Mouse (Mus musculus) neural tube, embryonic 13.5 days (tissue): Measurements from ENCODE around the gene Phf20. TPM values are rescaled to one million over a fixed set of nuclear protein-coding genes. Genes with fewer than 3 reads are reported as not detected.

ENCODE experiments used
- ATAC-seq: fragments of 200-750 bp; cut with Nextera tagmentation; 2 replicates; pipeline ENCODE4 v1.8.0; 2017; ENCODE audit warnings: low read depth, mild to moderate bottlenecking, moderate TSS enrichment, moderate library complexity
- H3K27ac ChIP-seq: fragments of 300-500 bp; sonication (generic); replicated peaks from 2 replicates; pipeline ENCODE4 v1.5.1; 2015; ENCODE audit warnings: moderate library complexity, mild to moderate bottlenecking, inconsistent platforms
- H3K27me3 ChIP-seq: fragments of 300-500 bp; sonication (generic); 2 replicates; pipeline ENCODE4 v1.6.1; 2015; ENCODE audit warnings: mild to moderate bottlenecking, inconsistent platforms
- H3K36me3 ChIP-seq: fragments of 300-500 bp; sonication (generic); 2 replicates; pipeline ENCODE4 v1.6.1; 2015; ENCODE audit warnings: mild to moderate bottlenecking, inconsistent platforms
- H3K4me1 ChIP-seq: fragments of 300-500 bp; sonication (generic); replicated peaks from 2 replicates; pipeline ENCODE4 v1.6.1; 2015; ENCODE audit warnings: inconsistent platforms
- H3K4me2 ChIP-seq: fragments of 300-500 bp; sonication (generic); 2 replicates; pipeline ENCODE4 v1.6.1; 2015; ENCODE audit warnings: inconsistent platforms, mild to moderate bottlenecking, moderate library complexity
- H3K4me3 ChIP-seq: fragments of 300-500 bp; sonication (generic); 2 replicates; pipeline ENCODE4 v1.5.1; 2015; ENCODE audit warnings: mild to moderate bottlenecking, inconsistent platforms
- H3K9ac ChIP-seq: fragments of 300-500 bp; sonication (generic); 2 replicates; pipeline ENCODE4 v1.6.1; 2015; ENCODE audit warnings: moderate library complexity, mild to moderate bottlenecking, inconsistent platforms
- H3K9me3 ChIP-seq: fragments of 300-500 bp; sonication (generic); 2 replicates; pipeline ENCODE4 v1.6.1; 2016; ENCODE audit warnings: inconsistent platforms
- WGBS: fragments of 180-500 bp; shearing (Covaris S2); methylation state at CpG from one replicate; pipeline ENCODE4 v1.1.7; 2015; 5-methylcytosine and 5-hydroxymethylcytosine counted together
- microRNA-seq: library from miRNA; unstranded; fragments of <30 nt; microRNA quantifications from one replicate; pipeline ENCODE4, GENCODE M21; 2016
- polyA plus RNA-seq: library from polyadenylated mRNA; unstranded; fragments of >200 nt; fragmentation: Nextera tagmentation; extraction: Ambion mirVana; gene quantifications from 2 replicates; pipeline ENCODE4 v1.2.1, GENCODE M21; 2015

Gene Phf20
- polyA plus RNA-seq, 1 experiment from 2014 or later = 101 TPM

DNA sequence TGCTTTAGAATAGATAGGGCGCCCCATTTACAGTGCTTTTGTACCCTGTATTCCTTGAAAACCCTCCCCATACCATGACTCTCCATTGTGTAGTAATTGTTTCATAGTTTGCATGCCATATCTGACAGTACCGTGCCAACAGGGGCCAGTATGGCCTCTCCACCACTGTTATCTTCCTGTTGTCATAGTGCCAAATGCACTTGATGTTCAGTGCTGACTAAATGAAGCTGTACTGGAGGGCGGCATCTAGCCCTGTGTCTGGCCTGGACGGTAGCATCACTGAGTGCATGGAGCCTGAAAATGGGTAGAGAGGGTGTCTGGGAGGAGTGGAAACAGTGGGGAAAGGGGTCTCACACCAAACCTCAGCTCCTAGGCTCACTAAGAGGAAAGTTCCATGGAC is 143.8 kb downstream of the Phf20 start:
- Histone ChIP-seq H3K4me2 (no peak overlapping the region), H3K27me3 (no peaks in the 10 kb centered on the region), H3K9ac (no peak overlapping the region), H3K4me3 (no peak overlapping the region), H3K9me3 (no peaks in the 10 kb centered on the region), H3K27ac (no peak overlapping the region), H3K36me3 (no peaks in the 10 kb centered on the region), H3K4me1 (no peaks in the 10 kb centered on the region)
- WGBS = 87% methylated on average over 4 of the region's 4 CpGs
- no peak for ATAC-seq

DNA sequence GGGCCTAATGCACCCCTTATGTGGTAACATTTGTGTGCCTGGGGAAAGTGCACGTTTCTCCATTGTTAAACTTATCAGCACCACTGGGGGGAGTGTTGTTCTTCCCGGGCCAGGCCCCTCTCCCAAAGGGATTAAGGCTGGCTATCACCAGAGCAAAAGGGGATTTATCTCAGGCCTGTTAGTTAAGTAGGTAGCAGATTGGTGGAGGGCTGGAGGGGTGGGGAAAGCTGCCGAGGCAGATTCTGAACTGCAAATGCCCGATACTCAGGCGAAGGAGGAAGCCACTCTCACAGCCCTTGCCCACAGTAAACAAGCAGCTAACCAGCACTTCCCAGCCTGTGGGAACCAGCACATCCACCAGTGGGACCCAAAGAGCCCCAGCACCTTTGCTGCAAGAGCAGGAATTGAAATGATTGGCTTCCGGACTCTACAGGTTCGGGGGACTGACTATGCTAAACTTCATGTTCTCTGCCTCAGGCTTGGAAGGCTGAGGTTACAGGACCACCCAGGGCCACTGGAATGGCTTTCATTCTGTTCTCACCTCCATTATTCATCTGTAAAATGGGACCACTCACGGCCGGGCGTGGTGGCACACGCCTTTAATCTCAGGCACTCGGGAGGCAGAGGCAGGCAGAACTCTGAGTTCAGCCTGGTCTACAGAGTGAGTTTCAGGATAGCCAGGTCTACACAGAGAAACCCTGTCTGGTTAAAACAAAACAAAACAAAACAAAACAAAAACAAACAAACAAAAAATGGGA is 148.7 kb downstream of the Phf20 start:
- Histone ChIP-seq H3K4me2 (no peak overlapping the region), H3K9ac (no peak overlapping the region; the same call in 1 of the 2 replicates), H3K4me1 (0 out of 2 replicates have a peak, but pooled peaks cover 3% of the 10 kb centered on the region), H3K9me3 (no peaks in the 10 kb centered on the region), H3K27me3 (no peaks in the 10 kb centered on the region), H3K36me3 (no peaks in the 10 kb centered on the region), H3K4me3 (no peak overlapping the region), H3K27ac (no peak overlapping the region)
- 63% methylated on average over 12 of the region's 12 CpGs for WGBS
- no peak for ATAC-seq

DNA sequence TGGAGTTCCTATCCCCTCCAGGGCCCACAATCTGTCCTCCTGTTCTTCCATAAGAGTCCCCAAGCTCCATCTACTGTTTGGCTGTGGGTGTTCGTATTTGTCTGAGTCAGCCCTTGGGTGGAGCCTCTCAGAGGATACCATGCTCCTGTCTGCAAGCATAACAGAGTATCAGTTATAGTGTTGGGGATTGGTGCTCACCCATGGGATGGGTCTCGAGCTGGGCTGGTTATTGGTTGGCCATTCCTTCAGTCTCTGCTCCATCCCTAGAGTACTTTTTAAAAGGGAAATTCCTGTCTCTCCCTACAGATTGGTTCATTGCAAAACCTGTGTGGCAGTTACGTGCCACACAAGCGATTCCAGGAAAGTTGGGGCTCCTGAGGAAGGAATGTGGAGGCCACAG is 152.5 kb downstream of the Phf20 start:
- H3K27ac ChIP-seq = no peak overlapping the region
- H3K4me2 ChIP-seq = no peak overlapping the region
- no peak overlapping the region for H3K9ac ChIP-seq
- no peak for ATAC-seq
- H3K4me1 ChIP-seq = peaks cover 3% of the 10 kb centered on the region; the same call in 1 of the 2 replicates
- no peaks in the 10 kb centered on the region for H3K9me3 ChIP-seq
- H3K36me3 ChIP-seq = no peaks in the 10 kb centered on the region
- H3K27me3 ChIP-seq = no peaks in the 10 kb centered on the region
- H3K4me3 ChIP-seq = no peak overlapping the region
- WGBS = 81% methylated on average over 4 of the region's 4 CpGs

DNA sequence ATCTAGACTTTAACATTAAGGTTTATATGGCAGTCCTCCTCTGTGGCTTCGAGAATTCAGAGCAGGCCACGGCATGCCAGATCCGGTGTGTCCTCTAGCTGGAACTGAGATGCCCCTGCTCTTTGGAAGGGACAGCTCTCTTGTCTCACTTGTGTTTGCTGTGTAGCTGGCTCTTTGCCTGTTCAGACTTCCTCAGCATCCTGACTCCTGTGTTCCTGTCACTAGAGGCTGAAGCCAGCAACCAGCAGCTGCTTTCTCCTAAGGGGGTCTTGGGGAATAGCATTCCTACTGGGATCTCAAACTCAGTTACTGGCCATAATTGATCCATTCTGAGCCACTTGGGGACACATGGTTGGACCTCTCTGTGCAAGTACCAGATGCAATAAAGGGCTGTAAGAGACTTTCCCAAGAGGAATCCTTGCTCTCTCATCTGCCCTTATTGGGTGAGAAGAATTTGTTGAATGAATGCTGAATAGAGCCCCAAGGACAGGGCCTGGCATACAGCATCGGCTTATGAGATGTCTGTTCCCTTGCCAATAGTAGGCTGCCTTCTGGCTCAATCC is 153.1 kb downstream of the Phf20 start:
- H3K9me3 ChIP-seq = no peaks in the 10 kb centered on the region
- H3K27me3 ChIP-seq = no peaks in the 10 kb centered on the region
- no peak overlapping the region for H3K27ac ChIP-seq
- H3K4me1 ChIP-seq = peaks cover 3% of the 10 kb centered on the region; the same call in 1 of the 2 replicates
- ATAC-seq = no peak
- WGBS = 74% methylated on average over 4 of the region's 4 CpGs
- no peak overlapping the region for H3K4me3 ChIP-seq
- no peak overlapping the region for H3K9ac ChIP-seq
- H3K4me2 ChIP-seq = no peak overlapping the region
- no peaks in the 10 kb centered on the region for H3K36me3 ChIP-seq

DNA sequence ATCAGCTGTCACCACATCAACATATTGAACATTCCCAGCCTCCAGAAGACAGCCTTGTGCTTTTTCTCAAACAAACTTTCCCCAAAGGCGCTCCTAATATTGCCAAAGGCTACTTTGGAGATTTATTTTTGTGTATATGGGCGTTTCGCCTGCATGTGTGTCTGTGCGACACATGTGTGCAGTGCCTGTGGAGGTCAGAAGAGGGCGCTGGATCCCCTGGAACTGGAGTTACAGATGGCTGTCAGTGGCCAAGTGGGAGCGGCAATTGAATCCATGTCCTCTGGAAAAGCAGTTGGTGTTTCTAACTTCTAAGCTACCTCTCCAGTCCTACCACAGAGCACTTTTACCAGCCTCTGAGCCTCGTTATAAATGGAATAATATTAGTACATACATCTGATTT is 155.0 kb downstream of the Phf20 start:
- WGBS = 82% methylated on average over 7 of the region's 7 CpGs
- Histone ChIP-seq H3K27ac (no peak overlapping the region), H3K4me2 (no peak overlapping the region), H3K4me1 (peaks cover 7% of the 10 kb centered on the region), H3K9me3 (no peaks in the 10 kb centered on the region), H3K36me3 (no peaks in the 10 kb centered on the region), H3K27me3 (no peaks in the 10 kb centered on the region), H3K4me3 (no peak overlapping the region), H3K9ac (no peak overlapping the region)
- ATAC-seq = no peak

DNA sequence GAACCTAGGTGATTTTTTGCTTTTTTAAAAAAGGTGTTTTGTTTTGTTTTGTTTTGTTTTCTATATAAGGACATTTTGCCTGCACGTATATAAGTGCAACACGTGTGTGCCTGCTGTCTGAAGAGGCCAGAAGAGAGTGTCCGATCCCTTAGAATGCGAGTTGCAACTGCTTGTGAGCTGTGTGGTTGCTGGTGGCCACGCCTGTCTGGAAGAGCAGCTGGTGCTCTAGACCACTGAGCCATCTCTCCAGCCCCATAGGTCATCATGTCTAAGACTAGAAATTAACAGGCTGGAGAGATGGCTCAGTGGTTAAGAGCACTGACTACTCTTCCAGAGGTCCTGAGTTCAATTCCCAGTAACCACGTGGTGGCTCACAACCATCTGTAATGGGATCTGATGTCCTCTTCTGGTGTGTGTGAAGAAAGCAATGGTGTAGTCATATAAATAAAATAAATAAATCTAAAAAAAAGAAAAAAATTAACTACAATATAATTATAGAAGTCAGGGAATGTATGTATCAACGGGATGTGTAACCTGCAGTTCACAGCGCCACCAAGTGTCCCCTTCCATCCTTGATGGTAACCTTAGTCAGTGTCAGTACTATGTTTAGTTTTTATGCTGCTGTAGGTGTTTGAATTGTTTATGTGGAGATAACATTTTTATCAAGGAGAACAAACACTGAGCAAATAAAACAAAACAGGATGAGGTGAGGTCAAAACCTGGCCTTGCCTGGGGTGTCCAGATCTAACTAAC is 156.3 kb downstream of the Phf20 start:
- no peaks in the 10 kb centered on the region for H3K27me3 ChIP-seq
- H3K4me2 ChIP-seq = no peak overlapping the region
- no peaks in the 10 kb centered on the region for H3K9me3 ChIP-seq
- no peak overlapping the region for H3K4me3 ChIP-seq
- ATAC-seq = no peak
- H3K36me3 ChIP-seq = no peaks in the 10 kb centered on the region
- H3K4me1 ChIP-seq = peaks cover 7% of the 10 kb centered on the region
- H3K27ac ChIP-seq = 0 out of 2 replicates have a peak overlapping the region, but pooled peaks have one; percentile 18
- no peak overlapping the region for H3K9ac ChIP-seq
- WGBS = 82% methylated on average over 8 of the region's 8 CpGs

DNA sequence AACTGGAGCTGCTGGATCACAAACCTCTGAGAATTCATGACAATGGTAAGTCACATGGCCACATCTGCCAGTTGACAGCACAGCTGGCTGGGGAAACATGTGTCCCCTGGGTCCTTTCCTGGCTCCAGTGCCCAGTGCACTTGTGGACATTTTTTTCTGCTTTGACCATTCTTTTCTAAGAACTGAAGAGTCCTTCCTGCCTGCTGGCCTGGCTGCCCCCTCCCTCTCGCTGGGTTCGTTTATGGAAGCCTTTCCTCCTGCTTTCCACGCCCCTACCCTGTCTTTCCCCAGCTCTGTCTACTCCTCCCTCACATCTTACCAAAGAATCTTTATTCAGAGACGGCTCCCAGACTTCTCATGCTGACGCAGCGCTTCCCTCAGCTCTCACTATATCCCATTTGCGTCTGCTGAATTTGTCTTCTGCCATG is 157.0 kb downstream of the Phf20 start:
- Histone ChIP-seq H3K9me3 (no peaks in the 10 kb centered on the region), H3K4me2 (no peak overlapping the region), H3K27ac (0 out of 2 replicates have a peak overlapping the region, but pooled peaks have one; percentile 18), H3K4me3 (no peak overlapping the region), H3K27me3 (no peaks in the 10 kb centered on the region), H3K36me3 (no peaks in the 10 kb centered on the region), H3K4me1 (peaks cover 7% of the 10 kb centered on the region), H3K9ac (no peak overlapping the region)
- 44% methylated on average over 7 of the region's 7 CpGs for WGBS
- ATAC-seq = no peak

DNA sequence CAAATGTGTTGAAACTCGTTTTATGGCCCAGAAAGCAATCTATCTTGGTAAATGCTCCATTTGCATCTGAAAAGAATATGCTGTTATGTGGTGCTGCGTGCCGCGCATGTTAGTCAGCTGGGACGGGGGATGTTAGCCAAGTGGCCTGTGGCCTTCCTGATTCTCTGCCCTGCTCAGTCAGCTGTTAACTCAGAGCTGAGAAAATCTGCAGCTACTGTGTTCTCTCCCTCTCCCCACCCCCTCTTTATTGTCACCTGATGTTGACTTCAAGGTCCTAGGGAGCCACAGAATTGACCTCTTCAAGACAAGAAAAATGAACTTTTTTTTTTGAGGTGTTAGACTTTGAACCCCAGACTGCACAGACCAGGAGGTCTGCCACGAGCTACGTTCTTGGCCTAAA is 159.8 kb downstream of the Phf20 start:
- H3K4me1 ChIP-seq = peaks cover 5% of the 10 kb centered on the region
- no peak overlapping the region for H3K9ac ChIP-seq
- 46% methylated on average over 7 of the region's 7 CpGs for WGBS
- no peaks in the 10 kb centered on the region for H3K36me3 ChIP-seq
- no peaks in the 10 kb centered on the region for H3K9me3 ChIP-seq
- H3K27me3 ChIP-seq = no peaks in the 10 kb centered on the region
- no peak for ATAC-seq
- H3K4me2 ChIP-seq = no peak overlapping the region
- H3K27ac ChIP-seq = no peak overlapping the region
- H3K4me3 ChIP-seq = no peak overlapping the region

Small RNA genes lying within 50 kb of the gene (microRNA-seq; reads per million reads assigned to microRNA genes)
- not detected for gene Gm22759

Other genes starting within 250 kb of the Phf20 start
- 13.6 and 18.6 TPM in 2 replicates for gene Cep250, start 240.0 kb upstream of the Phf20 start, polyA plus RNA-seq
- 2.0 and 3.4 TPM in 2 replicates for gene 6430550D23Rik, start 188.5 kb upstream of the Phf20 start, polyA plus RNA-seq
- 341 and 372 TPM in 2 replicates for gene Ergic3, start 188.4 kb upstream of the Phf20 start, polyA plus RNA-seq
- not detected in 2 replicates for gene Fer1l4, start 143.5 kb upstream of the Phf20 start, polyA plus RNA-seq
- gene Spag4, start 131.3 kb upstream of the Phf20 start, polyA plus RNA-seq = 5.6 and 6.4 TPM in 2 replicates
- 33.4 and 34.0 TPM in 2 replicates for gene Cpne1, start 84.5 kb upstream of the Phf20 start, polyA plus RNA-seq
- 27.7 and 27.8 TPM in 2 replicates for gene Rbm12, start 84.5 kb upstream of the Phf20 start, polyA plus RNA-seq
- gene Gm28036, start 69.4 kb upstream of the Phf20 start, polyA plus RNA-seq = 21.4 and 26.1 TPM in 2 replicates
- gene Romo1, start 52.4 kb upstream of the Phf20 start, polyA plus RNA-seq = 373 and 399 TPM in 2 replicates
- 31.2 and 31.8 TPM in 2 replicates for gene Nfs1, start 52.3 kb upstream of the Phf20 start, polyA plus RNA-seq
- 509 and 512 TPM in 2 replicates for gene Rbm39, start 16.2 kb upstream of the Phf20 start, polyA plus RNA-seq
- gene Cnbd2, start 115.8 kb downstream of the Phf20 start, polyA plus RNA-seq = 6.0 and 7.6 TPM in 2 replicates
- 88.6 and 105 TPM in 2 replicates for gene Scand1, start 116.2 kb downstream of the Phf20 start, polyA plus RNA-seq
- gene Epb41l1, start 224.4 kb downstream of the Phf20 start, polyA plus RNA-seq = 7.8 and 9.4 TPM in 2 replicates